Mouse (Mus musculus) cortical plate, adult 2 months (tissue): ENCODE data around the gene Nadk2.

Experiments used
- CTCF ChIP-seq: fragments of 200-500 bp; IDR thresholded peaks from 2 replicates; pipeline ENCODE4 v1.5.1; 2011; ENCODE audit warnings: mild to moderate bottlenecking, control low read depth, low read length; ENCODE audit not compliant: insufficient read depth; ENCODE audit errors: extremely low read depth
- POLR2A ChIP-seq: fragments of 200-500 bp; IDR thresholded peaks from 2 replicates; pipeline ENCODE4 v1.6.1; 2011; ENCODE audit warnings: mild to moderate bottlenecking, low read length, control low read depth; ENCODE audit not compliant: insufficient read depth; ENCODE audit errors: extremely low read depth

- TF ChIP-seq CTCF (no peak), POLR2A (no peak)
These were observed 11.2 kb upstream of the Nadk2 start for GRCm38 (mm10) chr15:9059856-9060255.
